Comparison of ENCODE assay signal across 37 mouse cellular contexts in the genomic region with DNA sequence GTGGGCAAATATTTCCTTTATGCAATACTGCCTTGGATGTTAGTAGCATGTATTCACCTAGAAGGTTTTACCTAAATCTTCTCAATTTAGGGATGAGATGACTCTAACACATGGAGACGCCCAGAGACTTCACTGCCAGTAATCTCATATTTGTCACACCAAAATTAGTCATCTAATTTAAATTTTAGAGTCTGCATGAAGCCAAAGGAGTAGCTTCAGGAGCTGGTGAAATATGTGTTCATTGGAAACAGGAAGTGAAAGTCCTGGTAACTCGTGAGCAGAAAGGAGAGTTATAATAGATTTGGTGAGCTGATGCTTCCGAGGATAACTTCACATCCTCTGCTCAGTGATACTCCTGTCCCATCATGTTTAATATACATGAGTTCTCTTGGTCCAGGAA. TPM values are rescaled to one million over a fixed set of nuclear protein-coding genes. Genes with fewer than 3 reads are reported as not detected.
DNase-seq lines count a peak whose midpoint lies in the region; ATAC-seq and TF ChIP-seq lines count a peak whose summit lies in the region.
"Had no signal": no experiment of that assay in that cellular context is flagged by ENCODE, and none has a peak within 500 bp of the region (broad histone marks: within the 10 kb centered on the region; RNA-seq: fewer than 3 reads in every experiment).

No protein-coding gene starts in this region.

- no peak overlapping the region for H3K4me2 ChIP-seq in forebrain, embryonic 12.5 days
- H3K4me2 ChIP-seq: embryonic facial prominence, embryonic 13.5 days; hindbrain, embryonic 12.5 days; limb, embryonic 12.5 days; liver, embryonic 11.5 days; neural tube, embryonic 15.5 days; stomach, embryonic 15.5 days had no signal

- peaks cover 3% of the 10 kb centered on the region for H3K36me3 ChIP-seq in spleen, adult 2 months (ENCODE audit: control insufficient read depth, insufficient read depth, low read length)
- peaks cover 0 to 6% of the 10 kb centered on the region in 2 experiments; a peak in 2 of 4 replicates for H3K36me3 ChIP-seq in MEL (ENCODE audit: control insufficient read depth in 1 of 2, insufficient read depth in 2 of 2, low read length in 2 of 2)
- no peaks in the 10 kb centered on the region for H3K36me3 ChIP-seq in small intestine, adult 2 months (ENCODE audit: control insufficient read depth, insufficient read depth, low read length)
- no peaks in the 10 kb centered on the region for H3K36me3 ChIP-seq in forebrain, embryonic 12.5 days (replicated peaks)
- H3K36me3 ChIP-seq: embryonic facial prominence, embryonic 13.5 days; hindbrain, embryonic 12.5 days; limb, embryonic 12.5 days; midbrain, embryonic 10.5 days; neural tube, embryonic 15.5 days; stomach, embryonic 15.5 days had no signal

- peak in 1 of 2 experiments; percentile 64 for DNase-seq in spleen, adult 2 months (ENCODE audit: low read depth in 1 of 2, low spot score in 2 of 2)
- DNase-seq in spleen, postnatal 4 days (ENCODE audit: low spot score in 2 of 2): no peak
- peak; percentile 70 for DNase-seq in MEL (ENCODE audit: low read depth, low spot score)
- no peak for DNase-seq in cerebellum, postnatal 14 days
- no peak for DNase-seq in kidney, postnatal 36 days
- DNase-seq: adrenal gland, postnatal 14 days; cerebellum, adult 11-12 months; cerebellum, postnatal 25 days; embryo, embryonic 11 days; gastrocnemius, postnatal 14 days; heart, adult 2 months; kidney, adult 8-10 months; kidney, postnatal 14 days; layer of hippocampus, postnatal 36 days; liver, postnatal 0 days; lung, postnatal 14 days; right cerebral cortex, adult 18-20 months; thymus, postnatal 25 days had no signal

- no peaks in the 10 kb centered on the region for H3K9me3 ChIP-seq in MEL (replicated peaks; ENCODE audit: insufficient read depth, low read length)
- H3K9me3 ChIP-seq in forebrain, embryonic 12.5 days: no peaks in the 10 kb centered on the region
- H3K9me3 ChIP-seq: embryonic facial prominence, embryonic 13.5 days; hindbrain, embryonic 12.5 days; limb, embryonic 12.5 days; midbrain, embryonic 10.5 days; neural tube, embryonic 15.5 days; stomach, embryonic 15.5 days had no signal

- peaks cover 3% of the 10 kb centered on the region; the same call in 1 of the 2 replicates for H3K4me1 ChIP-seq in spleen, adult 2 months (ENCODE audit: control insufficient read depth, insufficient read depth, insufficient read length)
- H3K4me1 ChIP-seq in MEL (ENCODE audit: control insufficient read depth in 1 of 2, insufficient read depth in 2 of 2, low read length in 2 of 2): peaks cover 0 to 9% of the 10 kb centered on the region in 2 experiments; a peak in 2 of 4 replicates
- peaks cover 2% of the 10 kb centered on the region; the same call in 1 of the 2 replicates for H3K4me1 ChIP-seq in small intestine, adult 2 months (ENCODE audit: control insufficient read depth, insufficient read depth, insufficient read length, low read length)
- H3K4me1 ChIP-seq in forebrain, embryonic 12.5 days: no peaks in the 10 kb centered on the region
- H3K4me1 ChIP-seq: embryonic facial prominence, embryonic 13.5 days; hindbrain, embryonic 12.5 days; limb, embryonic 12.5 days; stomach, embryonic 15.5 days had no signal

- peaks cover 8% of the 10 kb centered on the region for H3K79me2 ChIP-seq in MEL (ENCODE audit: control insufficient read depth, insufficient read depth, low read length, poor library complexity)

- peak; percentile 50 for ATAC-seq in granulocyte monocyte progenitor cell, adult 5-6 weeks (replicated peaks; ENCODE audit: poor library complexity, severe bottlenecking)
- no peak for ATAC-seq in forebrain, embryonic 12.5 days (ENCODE audit: low FRiP score)
- ATAC-seq: activated CD4-positive, CD25-positive, alpha-beta regulatory T cell, adult 4 months; forebrain, embryonic 14.5 days; inflammation-experienced regulatory T-cells, adult 6 months; liver, postnatal 0 days had no signal

- no peaks in the 10 kb centered on the region for H3K27me3 ChIP-seq in spleen, adult 2 months (ENCODE audit: control insufficient read depth, insufficient read depth, low read length)
- H3K27me3 ChIP-seq in MEL (ENCODE audit: control insufficient read depth in 1 of 2, insufficient read depth in 2 of 2, low read length in 2 of 2): no peaks in the 10 kb centered on the region
- no peaks in the 10 kb centered on the region for H3K27me3 ChIP-seq in small intestine, adult 2 months (ENCODE audit: control insufficient read depth, insufficient read depth, low read length)
- H3K27me3 ChIP-seq in forebrain, embryonic 12.5 days: no peaks in the 10 kb centered on the region
- H3K27me3 ChIP-seq: embryonic facial prominence, embryonic 13.5 days; hindbrain, embryonic 12.5 days; limb, embryonic 12.5 days; neural tube, embryonic 15.5 days; stomach, embryonic 15.5 days had no signal

- H3K4me3 ChIP-seq in spleen, adult 2 months (ENCODE audit: extremely low read depth, insufficient read depth, insufficient read length): no peak overlapping the region; the same call in 1 of the 2 replicates
- peak overlapping the region; percentile 61 to 74 for H3K4me3 ChIP-seq in MEL (ENCODE audit: control insufficient read depth in 1 of 2, insufficient read depth in 1 of 2, low read depth in 2 of 2, low read length in 2 of 2)
- H3K4me3 ChIP-seq in small intestine, adult 2 months (ENCODE audit: low read depth, low read length): no peak overlapping the region
- H3K4me3 ChIP-seq in forebrain, embryonic 12.5 days (replicated peaks): no peak overlapping the region
- H3K4me3 ChIP-seq: embryonic facial prominence, embryonic 13.5 days; erythroblast, embryonic 14.5 days; heart, adult 2 months; hindbrain, embryonic 12.5 days; limb, embryonic 12.5 days; midbrain, embryonic 10.5 days; neural tube, embryonic 15.5 days; stomach, embryonic 15.5 days had no signal

- TF ChIP-seq POLR2A in spleen, adult 2 months (IDR thresholded peaks at IDR 0.05; ENCODE audit: low read depth, low read length): no peak
- no peak for TF ChIP-seq POLR2A in MEL (IDR thresholded peaks at IDR 0.05; ENCODE audit: control insufficient read depth in 1 of 2, insufficient read depth in 1 of 2, low read depth in 1 of 2, low read length in 2 of 2, poor library complexity in 1 of 2)
- no peak for TF ChIP-seq POLR2A in small intestine, adult 2 months (IDR thresholded peaks at IDR 0.05; ENCODE audit: low read depth, low read length)

- 13% methylated on average over 3 of the region's 3 CpGs for whole genome bisulfite sequencing in spleen, adult 2 months
- 61% methylated on average over 3 of the region's 3 CpGs for WGBS in small intestine, adult 2 months
- WGBS in forebrain, embryonic 12.5 days: 78% methylated on average over 3 of the region's 3 CpGs

- no peak for TF ChIP-seq RAD21 in MEL (IDR thresholded peaks at IDR 0.05; ENCODE audit: low read depth, low read length)

- TF ChIP-seq CTCF in spleen, adult 2 months (IDR thresholded peaks at IDR 0.05; ENCODE audit: extremely low read depth, insufficient read depth, insufficient read length, insufficient replicate concordance): no peak
- no peak for TF ChIP-seq CTCF in MEL (IDR thresholded peaks at IDR 0.05 in 2 of 3, conservative IDR thresholded peaks at IDR 0.05 in 1 of 3; ENCODE audit: control insufficient read depth in 1 of 3, insufficient read depth in 1 of 3, low read depth in 2 of 3, low read length in 3 of 3, poor library complexity in 1 of 3, severe bottlenecking in 1 of 3)
- TF ChIP-seq CTCF in small intestine, adult 2 months (IDR thresholded peaks at IDR 0.05; ENCODE audit: extremely low read depth, insufficient read length, insufficient replicate concordance, low read depth, low read length): no peak

- H3K9ac ChIP-seq in MEL (ENCODE audit: control insufficient read depth, low read depth, low read length, poor library complexity, severe bottlenecking): peak overlapping the region; percentile 79
- H3K9ac ChIP-seq in forebrain, embryonic 12.5 days: no peak overlapping the region
- H3K9ac ChIP-seq: embryonic facial prominence, embryonic 13.5 days; hindbrain, embryonic 12.5 days; limb, embryonic 12.5 days; liver, postnatal 0 days; neural tube, embryonic 15.5 days; stomach, embryonic 15.5 days had no signal

- TF ChIP-seq EP300 in MEL (IDR thresholded peaks at IDR 0.05; ENCODE audit: low read depth in 1 of 2, low read length in 2 of 2): peak in 1 of 2 experiments; percentile 34; a peak in 1 of 4 replicates

- H3K27ac ChIP-seq in spleen, adult 2 months (ENCODE audit: insufficient read depth, low read length): peak overlapping the region; percentile 53
- peak overlapping the region; percentile 83 for H3K27ac ChIP-seq in MEL (ENCODE audit: control insufficient read depth, low read depth, low read length)
- peak overlapping the region; percentile 0; the same call in 1 of the 2 replicates for H3K27ac ChIP-seq in small intestine, adult 2 months (ENCODE audit: insufficient read depth, low read depth, low read length)
- H3K27ac ChIP-seq in forebrain, embryonic 12.5 days: no peak overlapping the region
- H3K27ac ChIP-seq: embryonic facial prominence, embryonic 13.5 days; heart, adult 2 months; hindbrain, embryonic 12.5 days; limb, embryonic 12.5 days; midbrain, embryonic 10.5 days; neural tube, embryonic 15.5 days; stomach, embryonic 15.5 days had no signal

RNA-seq across cellular contexts. Expression of gene Lpxn, which starts 5.1 kb away (rescaled TPM):
- 25.1 and 29.6 TPM in 2 replicates for polyA plus RNA-seq in spleen, adult 2 months (2012; rRNA removed)
- total RNA-seq in MEL (2012; rRNA removed): 9.9 and 12.9 TPM in 2 replicates
- polyA plus RNA-seq in MEL (2012; ENCODE audit: insufficient read depth in 1 of 2, insufficient read length in 2 of 2, low read depth in 1 of 2, low replicate concordance in 2 of 2, missing spikeins in 1 of 2): 10 to 100 TPM in 1 of 2 experiments, not detected in 1; 12.3 TPM
- 7.8 and 9.9 TPM in 2 replicates for total RNA-seq in granulocyte monocyte progenitor cell, adult 5-6 weeks (2014; fragmentation: Nextera tagmentation)
- total RNA-seq in granulocyte monocyte progenitor cell, adult 5-6 weeks (2017): 6.4 and 10.6 TPM in 2 replicates
- polyA plus RNA-seq in small intestine, adult 2 months (2012; rRNA removed): 2.8 and 4.8 TPM in 2 replicates
- 0.87 and 1.1 TPM in 2 replicates for polyA plus RNA-seq in forebrain, embryonic 12.5 days (2016; fragmentation: Nextera tagmentation; extraction: Ambion mirVana)

RNA-seq across cellular contexts. Expression of gene Zfp91, which starts 5.1 kb away (rescaled TPM):
- 7.2 and 7.5 TPM in 2 replicates for polyA plus RNA-seq in spleen, adult 2 months (2012; rRNA removed)
- 31.6 and 32.3 TPM in 2 replicates for total RNA-seq in MEL (2012; rRNA removed)
- 100 to 1,000 TPM in 1 of 2 experiments, 10 to 100 TPM in 1; 51.7 to 148 TPM for polyA plus RNA-seq in MEL (2012; ENCODE audit: insufficient read depth in 1 of 2, insufficient read length in 2 of 2, low read depth in 1 of 2, low replicate concordance in 2 of 2, missing spikeins in 1 of 2)
- total RNA-seq in granulocyte monocyte progenitor cell, adult 5-6 weeks (2014; fragmentation: Nextera tagmentation): 58.7 and 61.6 TPM in 2 replicates
- total RNA-seq in granulocyte monocyte progenitor cell, adult 5-6 weeks (2017): 89.3 and 100 TPM in 2 replicates
- 3.3 and 8.0 TPM in 2 replicates for polyA plus RNA-seq in small intestine, adult 2 months (2012; rRNA removed)
- polyA plus RNA-seq in forebrain, embryonic 12.5 days (2016; fragmentation: Nextera tagmentation; extraction: Ambion mirVana): 22.1 and 23.0 TPM in 2 replicates

RNA-seq across cellular contexts. Expression of gene Cntf, which starts 35.6 kb away (rescaled TPM):
- 0.40 and 0.82 TPM in 2 replicates for polyA plus RNA-seq in spleen, adult 2 months (2012; rRNA removed)
- total RNA-seq in MEL (2012; rRNA removed): 2.5 and 3.2 TPM in 2 replicates
- 1 to 10 TPM in 1 of 2 experiments, not detected in 1; 8.2 TPM for polyA plus RNA-seq in MEL (2012; ENCODE audit: insufficient read depth in 1 of 2, insufficient read length in 2 of 2, low read depth in 1 of 2, low replicate concordance in 2 of 2, missing spikeins in 1 of 2)
- total RNA-seq in granulocyte monocyte progenitor cell, adult 5-6 weeks (2014; fragmentation: Nextera tagmentation): 8.0 TPM in 1 of 2 replicates, not detected in the other
- 1.2 and 1.4 TPM in 2 replicates for total RNA-seq in granulocyte monocyte progenitor cell, adult 5-6 weeks (2017)
- polyA plus RNA-seq in small intestine, adult 2 months (2012; rRNA removed): 0.23 TPM in 1 of 2 replicates, not detected in the other
- polyA plus RNA-seq in forebrain, embryonic 12.5 days (2016; fragmentation: Nextera tagmentation; extraction: Ambion mirVana): 1.8 and 2.2 TPM in 2 replicates

RNA-seq across cellular contexts. Expression of gene Gm5244, which starts 45.4 kb away (rescaled TPM):
- polyA plus RNA-seq in spleen, adult 2 months (2012; rRNA removed): 0.18 TPM in 1 of 2 replicates, not detected in the other
- total RNA-seq in MEL (2012; rRNA removed): not detected in 2 replicates
- under 1 TPM in 1 of 2 experiments, not detected in 1; 0.13 TPM for polyA plus RNA-seq in MEL (2012; ENCODE audit: insufficient read depth in 1 of 2, insufficient read length in 2 of 2, low read depth in 1 of 2, low replicate concordance in 2 of 2, missing spikeins in 1 of 2)
- total RNA-seq in granulocyte monocyte progenitor cell, adult 5-6 weeks (2014; fragmentation: Nextera tagmentation): not detected in 2 replicates
- total RNA-seq in granulocyte monocyte progenitor cell, adult 5-6 weeks (2017): not detected in 2 replicates
- not detected in 2 replicates for polyA plus RNA-seq in small intestine, adult 2 months (2012; rRNA removed)
- not detected in 2 replicates for polyA plus RNA-seq in forebrain, embryonic 12.5 days (2016; fragmentation: Nextera tagmentation; extraction: Ambion mirVana)
- total RNA-seq: adrenal gland, postnatal 14 days; gastrocnemius, postnatal 14 days; heart, adult 2 months; heart, postnatal 25 days; layer of hippocampus, adult 8-10 months; layer of hippocampus, postnatal 36 days; left cerebral cortex, postnatal 14 days; midbrain, postnatal 0 days had no signal
- polyA plus RNA-seq: activated CD4-positive, CD25-positive, alpha-beta regulatory T cell, adult 4 months; embryonic facial prominence, embryonic 13.5 days; erythroblast, embryonic 14.5 days; forebrain, embryonic 14.5 days; heart, adult 2 months; heart, embryonic 14.5 days; hindbrain, embryonic 12.5 days; limb, embryonic 12.5 days; liver, embryonic 11.5 days; liver, postnatal 0 days; midbrain, embryonic 10.5 days; midbrain, postnatal 0 days; neural tube, embryonic 15.5 days; stomach, embryonic 15.5 days had no signal

RNA-seq across cellular contexts. Expression of gene Olfr1444, which starts 56.0 kb away (rescaled TPM):
- polyA plus RNA-seq in spleen, adult 2 months (2012; rRNA removed): 0.16 and 0.20 TPM in 2 replicates
- total RNA-seq in MEL (2012; rRNA removed): not detected in 2 replicates
- under 1 TPM in 1 of 2 experiments, not detected in 1; 0.04 TPM for polyA plus RNA-seq in MEL (2012; ENCODE audit: insufficient read depth in 1 of 2, insufficient read length in 2 of 2, low read depth in 1 of 2, low replicate concordance in 2 of 2, missing spikeins in 1 of 2)
- not detected in 2 replicates for total RNA-seq in granulocyte monocyte progenitor cell, adult 5-6 weeks (2014; fragmentation: Nextera tagmentation)
- total RNA-seq in granulocyte monocyte progenitor cell, adult 5-6 weeks (2017): not detected in 2 replicates
- polyA plus RNA-seq in small intestine, adult 2 months (2012; rRNA removed): not detected in 2 replicates
- polyA plus RNA-seq in forebrain, embryonic 12.5 days (2016; fragmentation: Nextera tagmentation; extraction: Ambion mirVana): not detected in 2 replicates
- total RNA-seq: adrenal gland, postnatal 14 days; gastrocnemius, postnatal 14 days; heart, adult 2 months; heart, postnatal 25 days; layer of hippocampus, adult 8-10 months; layer of hippocampus, postnatal 36 days; left cerebral cortex, postnatal 14 days; midbrain, postnatal 0 days had no signal
- polyA plus RNA-seq: embryonic facial prominence, embryonic 13.5 days; erythroblast, embryonic 14.5 days; forebrain, embryonic 14.5 days; heart, adult 2 months; heart, embryonic 14.5 days; hindbrain, embryonic 12.5 days; limb, embryonic 12.5 days; liver, embryonic 11.5 days; liver, postnatal 0 days; midbrain, embryonic 10.5 days; midbrain, postnatal 0 days; neural tube, embryonic 15.5 days; stomach, embryonic 15.5 days had no signal

Comparison
In these comparisons a context has a peak if more than half of its experiments do, and no peak if none do; other contexts are left out.
1. H3K4me3 ChIP-seq: peak in MEL (2 of 2); none in spleen, adult 2 months (single experiment), small intestine, adult 2 months (single experiment) and forebrain, embryonic 12.5 days (single experiment).